Mouse (Mus musculus) CH12.LX (cell line): Measurements from ENCODE around the gene Fryl.

Source experiments
- CTCF ChIP-seq, 2 experiments: IDR thresholded peaks in 1 of 2; conservative IDR thresholded peaks in 1 of 2; 2 replicates each; pipeline ENCODE4 v1.5.1; 2011 to 2012; ENCODE audit warnings: low read depth in 2 of 2, low read length in 2 of 2, improper control_type of control experiment in 1 of 2, inconsistent platforms in 1 of 2, mild to moderate bottlenecking in 1 of 2, moderate library complexity in 1 of 2
- ETS1 ChIP-seq: conservative IDR thresholded peaks from 2 replicates; pipeline ENCODE4 v1.6.1; 2012; ENCODE audit warnings: low read depth, mild to moderate bottlenecking, inconsistent platforms, low read length, improper control_type of control experiment, moderate library complexity
- MXI1 ChIP-seq: IDR thresholded peaks from 2 replicates; pipeline ENCODE4 v1.6.1; 2011; ENCODE audit warnings: mild to moderate bottlenecking, low read depth, low read length, improper control_type of control experiment
- POLR2A ChIP-seq: IDR thresholded peaks from 2 replicates; pipeline ENCODE4 v1.6.1; 2011; ENCODE audit warnings: low read depth, mild to moderate bottlenecking, improper control_type of control experiment, low read length

DNA sequence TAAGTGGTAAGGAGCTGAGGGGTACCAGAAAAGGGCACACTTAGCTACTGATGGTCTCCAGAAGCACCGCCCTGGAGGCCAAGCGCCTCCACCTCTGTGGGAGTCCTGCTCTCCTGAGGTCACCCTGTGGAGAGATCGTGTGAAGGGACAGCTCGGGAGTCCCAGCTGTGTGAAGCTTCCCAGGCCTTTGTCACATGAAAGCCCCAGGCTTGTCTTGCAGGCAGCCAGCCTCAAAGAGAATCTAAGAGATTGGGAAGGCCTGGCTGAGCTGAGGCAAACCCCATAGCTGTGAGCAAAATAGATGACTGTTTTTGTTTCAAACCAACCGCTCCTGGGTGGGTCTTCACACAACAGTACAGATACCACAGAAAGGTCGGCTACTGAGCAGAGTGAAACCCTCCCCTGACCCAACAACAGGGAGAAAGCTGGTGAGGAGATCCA lies 19.5 kb downstream of the Fryl start:
- no peak for TF ChIP-seq MXI1
- no peak for TF ChIP-seq POLR2A
- no peak for TF ChIP-seq CTCF (conservative IDR thresholded peaks at IDR 0.05 in 1 of 2, IDR thresholded peaks at IDR 0.05 in 1 of 2; ENCODE audit: low read depth in 2 of 2, low read length in 2 of 2)
- no peak for TF ChIP-seq ETS1
